Mouse (Mus musculus): ENCODE results near the gene Alk. TPM values are rescaled to one million over a fixed set of nuclear protein-coding genes. Genes with fewer than 3 reads are reported as not detected.

Gene Alk
- polyA plus RNA-seq, 1 experiment: not detected

- no peak for TF ChIP-seq POLR2A (IDR thresholded peaks at IDR 0.05; ENCODE audit: low read depth, low read length)
- TF ChIP-seq CTCF (IDR thresholded peaks at IDR 0.05; ENCODE audit: extremely low read depth, insufficient read depth, insufficient read length, insufficient replicate concordance): no peak
- Histone ChIP-seq H3K4me3 (ENCODE audit: extremely low read depth, insufficient read depth, insufficient read length) (no peak overlapping the region), H3K36me3 (ENCODE audit: control insufficient read depth, insufficient read depth, low read length) (no peaks in the 10 kb centered on the region), H3K27ac (ENCODE audit: insufficient read depth, low read length) (no peak overlapping the region), H3K27me3 (ENCODE audit: control insufficient read depth, insufficient read depth, low read length) (no peaks in the 10 kb centered on the region), H3K4me1 (ENCODE audit: control insufficient read depth, insufficient read depth, insufficient read length) (no peaks in the 10 kb centered on the region)
- no peak for DNase-seq (ENCODE audit: low read depth in 1 of 2, low spot score in 2 of 2)
- 85% methylated on average over 8 of the region's 8 CpGs for WGBS
Observed at GRCm38 (mm10) chr17:71823622-71824306, 780.7 kb downstream of the Alk start.

Other genes starting within 250 kb of the Alk start
- gene Ypel5, start 231.8 kb upstream of the Alk start, polyA plus RNA-seq (2012; rRNA removed): 14.1 and 17.7 TPM in 2 replicates